Mouse (Mus musculus): ENCODE results near the gene Foxred1. TPM values are rescaled to one million over a fixed set of nuclear protein-coding genes. Genes with fewer than 3 reads are reported as not detected.
A peak's percentile ranks its signal among the peaks of the same experiment; 100 is the strongest.

Foxred1 gene
- polyA plus RNA-seq, 1 experiment from 2014 or later, result 50.7 TPM

DNA sequence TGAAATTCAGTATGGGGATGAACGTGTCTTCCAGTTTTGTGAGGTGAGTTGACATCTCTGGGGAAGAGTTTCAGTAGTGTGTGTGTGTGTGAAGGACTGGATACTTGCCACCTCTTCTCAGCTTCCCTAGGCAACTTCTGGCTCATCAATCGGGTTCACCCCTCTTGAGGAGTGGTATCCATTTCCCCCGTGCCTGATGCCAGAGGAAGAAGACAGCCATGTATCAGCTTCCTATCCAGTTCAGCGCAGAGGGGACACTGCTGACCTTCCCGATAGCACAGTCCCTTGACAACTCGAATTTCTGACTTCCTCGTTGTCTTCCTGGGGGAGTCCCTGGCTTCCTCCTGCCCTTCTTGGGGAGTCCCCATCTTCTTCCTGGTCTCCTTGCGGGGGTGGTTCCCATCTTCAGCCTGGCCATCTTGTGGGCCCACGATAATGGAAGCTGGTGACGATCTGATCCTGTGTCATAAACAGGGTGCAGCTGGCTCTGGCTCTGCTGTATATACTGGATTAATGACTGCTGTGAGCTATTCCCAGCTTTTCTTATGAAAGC, 23.4 kb downstream of the Foxred1 start:
- no peak for ATAC-seq (replicated peaks; ENCODE audit: low FRiP score)

DNA sequence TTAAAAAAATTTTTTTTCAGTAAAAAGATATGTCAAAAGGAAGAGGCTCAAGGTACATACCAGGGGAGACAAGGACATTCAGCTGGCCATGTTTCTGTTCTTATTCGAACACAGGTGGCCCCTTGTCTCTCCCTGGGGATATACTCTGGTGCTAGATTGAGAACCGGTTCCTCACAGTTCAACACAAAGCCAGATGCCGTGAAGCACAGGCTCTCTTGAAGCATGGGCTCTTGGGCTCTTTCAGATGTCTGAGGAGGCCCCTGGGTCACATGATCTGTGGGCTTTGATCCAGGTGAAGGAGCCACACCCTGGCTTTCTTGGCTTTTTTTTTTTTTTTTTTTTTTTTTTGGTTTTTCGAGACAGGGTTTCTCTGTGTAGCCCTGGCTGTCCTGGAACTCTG, 24.4 kb downstream of the Foxred1 start:
- no peaks in the 10 kb centered on the region for H3K4me1 ChIP-seq

More for the DNA sequence above, 23.4 kb downstream of the Foxred1 start:
- H3K27ac ChIP-seq, result no peak overlapping the region
- H3K9me3 ChIP-seq (replicated peaks), result no peaks in the 10 kb centered on the region
- no peak overlapping the region for H3K9ac ChIP-seq
- 81% methylated on average over 10 of the region's 10 CpGs for WGBS
- H3K36me3 ChIP-seq, result peaks cover 45% of the 10 kb centered on the region
- H3K4me2 ChIP-seq, result no peak overlapping the region
- no peaks in the 10 kb centered on the region for H3K27me3 ChIP-seq
- no peak overlapping the region for H3K4me3 ChIP-seq (replicated peaks)
- no peaks in the 10 kb centered on the region for H3K4me1 ChIP-seq

DNA sequence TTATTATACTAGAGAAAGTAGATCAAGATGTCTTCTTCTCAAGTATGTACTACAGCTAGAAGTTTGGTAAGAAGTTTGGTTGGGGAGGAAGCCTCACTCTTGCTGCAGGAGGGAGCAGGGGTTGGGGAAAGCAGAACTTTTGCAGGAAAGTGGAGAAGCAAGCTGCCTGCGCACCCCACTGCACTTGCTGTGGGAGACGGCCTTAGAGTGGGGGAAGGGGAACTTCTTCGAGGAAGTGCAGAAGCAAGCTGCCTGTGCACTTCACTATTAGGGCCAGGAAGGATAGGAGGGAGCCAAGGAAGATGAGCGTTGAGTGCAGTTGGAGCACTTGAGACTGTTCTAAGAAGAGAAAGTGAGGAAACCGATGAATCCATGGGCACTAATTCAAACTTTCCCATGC, 27.5 kb downstream of the Foxred1 start:
- ATAC-seq (replicated peaks; ENCODE audit: low FRiP score), result no peak
- 59% methylated on average over 5 of the region's 5 CpGs for whole genome bisulfite sequencing
- Histone ChIP-seq H3K36me3 (peaks cover 16% of the 10 kb centered on the region), H3K9me3 (replicated peaks) (no peaks in the 10 kb centered on the region), H3K4me1 (no peaks in the 10 kb centered on the region), H3K4me3 (replicated peaks) (no peak overlapping the region), H3K27me3 (no peaks in the 10 kb centered on the region), H3K27ac (no peak overlapping the region), H3K9ac (no peak overlapping the region), H3K4me2 (no peak overlapping the region)

More for the DNA sequence above, 24.4 kb downstream of the Foxred1 start:
- Histone ChIP-seq H3K36me3 (peaks cover 45% of the 10 kb centered on the region), H3K27ac (no peak overlapping the region), H3K9me3 (replicated peaks) (no peaks in the 10 kb centered on the region), H3K4me2 (no peak overlapping the region), H3K4me3 (replicated peaks) (no peak overlapping the region), H3K9ac (no peak overlapping the region), H3K27me3 (no peaks in the 10 kb centered on the region)
- 84% methylated on average over 4 of the region's 4 CpGs for WGBS
- no peak for ATAC-seq (replicated peaks; ENCODE audit: low FRiP score)

- H3K27me3 ChIP-seq, result no peaks in the 10 kb centered on the region
- ATAC-seq (replicated peaks; ENCODE audit: low FRiP score), result no peak
These were observed 28.0 kb downstream of the Foxred1 start for GRCm38 (mm10) chr9:35182832-35183231.

GRCm38 (mm10) chr9:35176124-35176659, 34.7 kb downstream of the Foxred1 start:
- Histone ChIP-seq H3K27me3 (no peaks in the 10 kb centered on the region), H3K4me1 (peaks cover 11% of the 10 kb centered on the region), H3K27ac (peak overlapping the region; percentile 87; the same call in 1 of the 2 replicates), H3K4me3 (replicated peaks) (peak overlapping the region; percentile 68), H3K4me2 (peak overlapping the region; percentile 89), H3K36me3 (0 out of 2 replicates have a peak, but pooled peaks cover 4% of the 10 kb centered on the region), H3K9me3 (replicated peaks) (no peaks in the 10 kb centered on the region), H3K9ac (no peak overlapping the region)
- no peak; the same call in 1 of the 2 replicates for ATAC-seq (replicated peaks; ENCODE audit: low FRiP score)
- 52% methylated on average over 14 of the region's 14 CpGs for WGBS

More at GRCm38 (mm10) chr9:35182832-35183231, 28.0 kb downstream of the Foxred1 start:
- Histone ChIP-seq H3K36me3 (peaks cover 11% of the 10 kb centered on the region), H3K9ac (no peak overlapping the region), H3K27ac (no peak overlapping the region), H3K4me2 (no peak overlapping the region), H3K4me1 (no peaks in the 10 kb centered on the region), H3K9me3 (replicated peaks) (no peaks in the 10 kb centered on the region), H3K4me3 (replicated peaks) (no peak overlapping the region)
- WGBS, result 77% methylated on average over 2 of the region's 2 CpGs

DNA sequence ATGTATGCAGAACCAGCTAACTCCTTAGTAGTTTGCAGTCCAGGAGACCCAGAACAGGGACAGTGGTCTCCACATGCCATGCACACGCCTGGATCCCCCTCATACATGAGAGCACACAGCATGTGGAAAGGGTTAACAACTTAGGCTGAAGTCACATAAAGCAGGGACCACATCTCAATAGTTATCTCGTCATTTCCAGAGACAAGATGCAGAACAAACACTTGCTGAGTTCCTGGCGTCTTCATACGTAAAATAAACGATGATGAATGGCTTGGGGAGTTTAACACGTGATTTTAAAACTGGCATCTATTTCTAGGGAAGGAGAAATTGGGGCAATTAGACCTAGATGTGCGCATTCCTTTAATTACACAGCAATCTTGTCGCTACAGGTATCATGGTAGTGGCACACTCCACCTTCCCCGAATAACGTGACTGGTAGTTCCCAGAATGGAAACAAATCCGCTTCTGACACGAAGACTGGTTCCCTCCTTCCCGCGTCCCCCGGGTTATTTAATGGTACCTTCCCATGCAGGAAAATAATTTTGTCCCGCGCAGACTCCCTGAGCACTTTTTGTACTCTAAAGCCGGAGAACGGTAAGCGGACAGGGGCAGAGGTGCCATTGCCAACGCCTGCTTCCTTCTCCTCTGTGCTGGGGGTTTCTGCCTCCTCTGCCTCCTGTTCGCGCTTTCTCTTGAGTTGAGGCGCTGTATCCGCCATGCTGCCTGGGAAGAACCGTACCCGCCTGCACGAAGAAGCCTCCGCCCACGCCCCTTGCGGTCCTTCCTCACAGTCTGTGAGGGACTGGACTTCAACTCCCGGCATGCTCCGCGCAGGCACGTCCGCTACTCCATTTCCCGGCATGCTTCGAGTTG, 35.4 kb downstream of the Foxred1 start, which contains the start of gene Dcps:
TSS of gene Dcps (minus strand) at position 811 of the 873 bp plus-strand sequence.
- peaks cover 9% of the 10 kb centered on the region; the same call in 1 of the 2 replicates for H3K36me3 ChIP-seq
- peak within 1 kb of the TSS; percentile 68 for H3K4me3 ChIP-seq (replicated peaks)
- peak within 1 kb of the TSS; percentile 89 for H3K4me2 ChIP-seq
- H3K4me1 ChIP-seq, result peaks cover 11% of the 10 kb centered on the region
- ATAC-seq (replicated peaks; ENCODE audit: low FRiP score), result peak; percentile 98
- H3K27ac ChIP-seq, result peak within 1 kb of the TSS; percentile 87
- no peaks in the 10 kb centered on the region for H3K9me3 ChIP-seq (replicated peaks)
- H3K9ac ChIP-seq, result peak within 1 kb of the TSS; percentile 58
- under 1% methylated on average over 38 of the region's 38 CpGs for WGBS
- H3K27me3 ChIP-seq, result no peaks in the 10 kb centered on the region

DNA sequence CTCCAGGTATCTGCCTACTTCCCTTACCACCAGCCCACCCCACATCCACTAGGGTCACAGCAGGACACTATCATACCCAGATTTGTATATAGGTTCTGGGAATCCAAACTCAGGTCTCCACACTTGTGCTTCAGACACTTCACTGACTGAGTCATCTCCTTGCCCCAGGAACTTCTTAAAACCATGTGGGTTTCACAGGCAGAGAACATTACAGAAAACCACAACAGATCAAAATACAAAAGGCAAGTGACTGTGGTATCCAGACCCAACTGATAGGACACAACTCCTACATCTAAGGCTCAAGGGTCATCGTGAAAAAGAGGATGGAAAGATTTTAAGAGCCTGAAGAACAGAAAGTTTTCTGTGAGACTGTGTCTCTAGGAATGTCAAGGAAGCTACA, 37.5 kb downstream of the Foxred1 start:
- Histone ChIP-seq H3K9me3 (replicated peaks) (no peaks in the 10 kb centered on the region), H3K27me3 (no peaks in the 10 kb centered on the region), H3K4me1 (peaks cover 14% of the 10 kb centered on the region), H3K4me2 (no peak overlapping the region), H3K9ac (no peak overlapping the region), H3K36me3 (peaks cover 9% of the 10 kb centered on the region; the same call in 1 of the 2 replicates), H3K4me3 (replicated peaks) (no peak overlapping the region), H3K27ac (no peak overlapping the region)
- ATAC-seq (replicated peaks; ENCODE audit: low FRiP score), result no peak
- WGBS, result 92% methylated on average over 1 of the region's 1 CpGs

DNA sequence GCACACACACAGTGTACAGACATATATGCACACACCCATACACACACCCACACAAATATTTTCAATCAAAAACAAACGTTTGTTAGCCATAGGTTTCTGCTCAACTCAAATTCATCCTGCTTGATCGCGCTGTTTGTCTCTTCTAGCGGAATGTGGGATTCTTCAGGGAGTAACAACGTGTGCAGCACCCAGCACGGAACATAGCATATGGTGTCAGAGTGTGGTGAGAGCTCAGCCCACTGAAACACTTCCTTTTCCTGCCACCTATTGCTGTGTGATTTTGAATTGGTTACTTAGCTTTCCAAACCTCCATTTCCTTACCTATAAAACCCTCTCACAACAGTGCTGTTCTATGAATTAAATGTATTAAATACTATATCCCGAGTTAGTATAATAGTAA, 40.8 kb downstream of the Foxred1 start:
- 93% methylated on average over 7 of the region's 7 CpGs for WGBS

DNA sequence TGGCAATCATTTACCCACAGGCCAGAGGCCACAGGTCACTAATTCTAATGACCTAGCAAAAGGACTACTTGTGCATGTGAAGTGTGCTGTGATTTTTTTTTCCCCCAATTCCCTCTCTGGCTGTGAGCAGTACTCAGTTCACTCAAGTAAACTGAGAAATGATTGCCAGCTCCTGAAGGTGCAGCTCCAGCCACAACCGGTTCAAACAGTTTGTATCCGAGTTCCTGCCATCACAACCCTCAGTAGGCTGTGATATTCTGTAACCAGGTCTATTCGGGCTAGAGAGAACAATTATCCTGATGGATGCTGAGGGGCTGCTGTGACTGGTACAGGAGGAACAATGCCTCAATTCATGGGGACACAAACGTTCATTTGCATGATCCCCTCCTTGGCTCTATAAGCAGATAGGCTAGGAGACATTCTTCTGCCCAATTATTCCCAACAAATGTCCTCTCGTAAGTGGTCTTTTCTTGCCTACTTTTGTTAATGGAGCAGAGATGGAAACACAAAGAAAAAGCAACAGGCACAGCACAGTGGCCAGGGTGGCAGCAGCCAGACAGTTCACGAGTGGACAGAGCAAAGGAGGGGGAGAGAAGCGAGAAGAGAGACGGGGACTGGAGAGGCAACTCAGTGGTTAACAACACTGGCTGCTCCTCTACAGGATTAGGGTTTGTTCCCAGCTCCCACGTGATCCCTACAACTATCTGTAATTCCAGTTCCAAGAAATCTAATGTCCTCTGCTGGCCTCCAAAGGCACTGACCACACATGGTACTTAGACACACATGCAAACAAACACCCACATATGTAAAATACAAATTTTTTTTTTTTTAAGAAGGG, 43.8 kb downstream of the Foxred1 start:
- H3K27ac ChIP-seq, result peak overlapping the region; percentile 73
- ATAC-seq (replicated peaks; ENCODE audit: low FRiP score), result peak; percentile 61; the same call in 1 of the 2 replicates

More for the DNA sequence above, 40.8 kb downstream of the Foxred1 start:
- peaks cover 9% of the 10 kb centered on the region; the same call in 1 of the 2 replicates for H3K36me3 ChIP-seq
- H3K4me3 ChIP-seq (replicated peaks), result no peak overlapping the region
- H3K9me3 ChIP-seq (replicated peaks), result no peaks in the 10 kb centered on the region
- H3K4me1 ChIP-seq, result peaks cover 22% of the 10 kb centered on the region
- ATAC-seq (replicated peaks; ENCODE audit: low FRiP score), result no peak
- no peak overlapping the region for H3K9ac ChIP-seq
- no peaks in the 10 kb centered on the region for H3K27me3 ChIP-seq
- no peak overlapping the region for H3K4me2 ChIP-seq
- H3K27ac ChIP-seq, result no peak overlapping the region

DNA sequence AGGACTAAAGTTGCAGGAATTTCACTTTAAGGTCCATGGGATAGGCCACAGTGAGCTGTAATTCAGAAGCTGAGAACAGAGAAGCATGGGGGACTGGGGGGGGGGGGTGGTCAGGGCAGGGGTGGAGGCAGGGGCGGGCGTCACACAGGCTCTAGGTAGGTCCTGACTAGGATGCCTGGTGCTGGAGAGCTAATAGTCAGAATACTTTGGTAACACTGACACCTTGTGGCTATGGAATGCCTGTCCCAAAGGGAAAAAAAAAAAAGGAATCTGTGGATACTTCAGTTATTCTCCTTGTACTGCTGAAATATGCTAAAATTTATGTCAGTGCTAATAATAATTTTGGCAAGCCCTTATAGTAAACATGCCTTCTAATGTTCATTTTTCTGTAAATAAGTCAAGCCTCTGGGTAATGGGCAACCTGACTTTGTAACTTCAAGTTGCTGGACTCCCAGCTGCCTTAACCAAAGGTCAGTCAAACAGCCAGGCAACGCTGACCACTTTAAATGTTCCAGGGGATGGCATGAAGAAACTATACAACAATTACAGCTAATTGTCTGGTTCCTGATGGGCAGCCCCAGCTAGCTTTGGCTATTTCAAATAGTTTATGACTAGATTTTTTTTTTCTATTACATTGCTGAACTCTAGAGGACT, 44.6 kb downstream of the Foxred1 start:
- Histone ChIP-seq H3K9me3 (replicated peaks) (no peaks in the 10 kb centered on the region), H3K36me3 (peaks cover 18% of the 10 kb centered on the region), H3K4me1 (peaks cover 16% of the 10 kb centered on the region), H3K27me3 (no peaks in the 10 kb centered on the region), H3K9ac (no peak overlapping the region), H3K4me3 (replicated peaks) (no peak overlapping the region), H3K4me2 (no peak overlapping the region), H3K27ac (peak overlapping the region; percentile 73)
- ATAC-seq (replicated peaks; ENCODE audit: low FRiP score), result peak; percentile 67; the same call in 1 of the 2 replicates
- WGBS, result 43% methylated on average over 3 of the region's 3 CpGs

More for the DNA sequence above, 43.8 kb downstream of the Foxred1 start:
- H3K4me1 ChIP-seq, result peaks cover 14% of the 10 kb centered on the region
- 60% methylated on average over 9 of the region's 9 CpGs for WGBS
- H3K36me3 ChIP-seq, result peaks cover 18% of the 10 kb centered on the region
- H3K27me3 ChIP-seq, result no peaks in the 10 kb centered on the region
- H3K9me3 ChIP-seq (replicated peaks), result no peaks in the 10 kb centered on the region
- H3K9ac ChIP-seq, result no peak overlapping the region
- H3K4me2 ChIP-seq, result no peak overlapping the region
- no peak overlapping the region for H3K4me3 ChIP-seq (replicated peaks)

All from kidney, embryonic 15.5 days (tissue).